Mouse (Mus musculus): Measurements from ENCODE around the gene Stmnd1. TPM values are rescaled to one million over a fixed set of nuclear protein-coding genes. Genes with fewer than 3 reads are reported as not detected.
A peak's percentile ranks its signal among the peaks of the same experiment; 100 is the strongest.
"Not testable (repeated sequence)": the region's sequence is repeated elsewhere in the genome, so short reads cannot be mapped to it uniquely, and the experiment has no call there.

Gene Stmnd1
- 0.33 TPM in 2 replicates for polyA plus RNA-seq (2015; fragmentation: Nextera tagmentation; extraction: Ambion mirVana)

- DNase-seq (ENCODE audit: low spot score): no peak
These were observed at the start of gene Stmnd1 for GRCm38 (mm10) chr13:46273453-46274110. TSS of gene Stmnd1 (plus strand) at chr13:46273721.

- DNase-seq (ENCODE audit: low spot score): no peak
These were observed 46.6 kb upstream of the Stmnd1 start for GRCm38 (mm10) chr13:46226956-46227355.

GRCm38 (mm10) chr13:46227486-46227885 is 46.0 kb upstream of the Stmnd1 start:
- DNase-seq (ENCODE audit: low spot score): no peak

GRCm38 (mm10) chr13:46228750-46229149 is 44.8 kb upstream of the Stmnd1 start:
- not testable (repeated sequence) for DNase-seq (ENCODE audit: low spot score)

GRCm38 (mm10) chr13:46231514-46232085 is 41.9 kb upstream of the Stmnd1 start:
- DNase-seq (ENCODE audit: low spot score): no peak

GRCm38 (mm10) chr13:46237723-46238349 is 35.7 kb upstream of the Stmnd1 start:
- no peak for DNase-seq (ENCODE audit: low spot score)

- no peak for DNase-seq (ENCODE audit: low spot score)
These were observed 34.7 kb upstream of the Stmnd1 start for GRCm38 (mm10) chr13:46238796-46239195.

- no peak for DNase-seq (ENCODE audit: low spot score)
These were observed 31.9 kb upstream of the Stmnd1 start for GRCm38 (mm10) chr13:46241391-46242188.

- DNase-seq (ENCODE audit: low spot score): no peak
These were observed 19.8 kb upstream of the Stmnd1 start for GRCm38 (mm10) chr13:46253753-46254152.

GRCm38 (mm10) chr13:46254171-46254570 is 19.4 kb upstream of the Stmnd1 start:
- no peak for DNase-seq (ENCODE audit: low spot score)

- peak; percentile 14 for DNase-seq (ENCODE audit: low spot score)
These were observed 17.9 kb upstream of the Stmnd1 start for GRCm38 (mm10) chr13:46255616-46256015.

- peak; percentile 38 for DNase-seq (ENCODE audit: low spot score)
These were observed 15.7 kb upstream of the Stmnd1 start for GRCm38 (mm10) chr13:46257847-46258246.

- DNase-seq (ENCODE audit: low spot score): no peak
These were observed 14.0 kb upstream of the Stmnd1 start for GRCm38 (mm10) chr13:46259526-46259925.

GRCm38 (mm10) chr13:46261244-46261643 is 12.3 kb upstream of the Stmnd1 start:
- no peak for DNase-seq (ENCODE audit: low spot score)

- no peak for DNase-seq (ENCODE audit: low spot score)
These were observed 5.7 kb upstream of the Stmnd1 start for GRCm38 (mm10) chr13:46267783-46268182.

GRCm38 (mm10) chr13:46268341-46268740 is 5.2 kb upstream of the Stmnd1 start:
- no peak for DNase-seq (ENCODE audit: low spot score)

GRCm38 (mm10) chr13:46268815-46269445 is 4.6 kb upstream of the Stmnd1 start:
- DNase-seq (ENCODE audit: low spot score): no peak

- no peak for DNase-seq (ENCODE audit: low spot score)
These were observed 589 bp upstream of the Stmnd1 start for GRCm38 (mm10) chr13:46272811-46273452.

- DNase-seq (ENCODE audit: low spot score): no peak
These were observed 2.2 kb downstream of the Stmnd1 start for GRCm38 (mm10) chr13:46275701-46276100.

- DNase-seq (ENCODE audit: low spot score): no peak
These were observed 9.0 kb downstream of the Stmnd1 start for GRCm38 (mm10) chr13:46282543-46282942.

GRCm38 (mm10) chr13:46287801-46288200 is 14.3 kb downstream of the Stmnd1 start:
- DNase-seq (ENCODE audit: low spot score): no peak

Measured in thymus, postnatal 0 days (tissue).